Mouse (Mus musculus) thymus, postnatal 25 days (tissue): ENCODE measurements at regions not wholly inside any gene's neighbourhood (a gene's known extent, or its start where the extent isn't known, plus 50 kb on each side); places are given as distances from the start of the nearest gene placed in this dataset.
A peak's percentile ranks its signal among the peaks of the same experiment; 100 is the strongest.

Experiments used
- DNase-seq: peaks from one replicate; pipeline ENCODE4 v3.0.0; 2022

DNA sequence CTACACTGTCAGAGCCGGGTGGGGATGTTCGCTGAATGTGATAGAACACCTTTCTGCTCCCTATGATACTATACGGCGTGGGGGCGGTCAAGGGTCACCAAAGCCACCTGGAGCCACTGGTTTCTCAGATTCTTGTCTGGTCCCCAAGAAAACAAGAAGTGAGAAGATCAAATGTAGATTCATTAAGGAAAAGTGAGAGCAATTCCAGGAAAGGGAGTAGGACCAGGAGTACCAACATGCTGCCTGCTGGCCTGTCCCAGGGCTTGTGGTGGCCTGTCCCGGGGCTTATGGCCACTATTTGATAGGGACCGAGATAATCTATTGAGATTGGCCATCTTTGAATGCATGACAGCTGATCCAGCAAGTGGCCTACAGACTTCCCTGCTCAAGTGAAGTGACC, 58.8 kb upstream of the Fut8 start:
- DNase-seq: no peak

DNA sequence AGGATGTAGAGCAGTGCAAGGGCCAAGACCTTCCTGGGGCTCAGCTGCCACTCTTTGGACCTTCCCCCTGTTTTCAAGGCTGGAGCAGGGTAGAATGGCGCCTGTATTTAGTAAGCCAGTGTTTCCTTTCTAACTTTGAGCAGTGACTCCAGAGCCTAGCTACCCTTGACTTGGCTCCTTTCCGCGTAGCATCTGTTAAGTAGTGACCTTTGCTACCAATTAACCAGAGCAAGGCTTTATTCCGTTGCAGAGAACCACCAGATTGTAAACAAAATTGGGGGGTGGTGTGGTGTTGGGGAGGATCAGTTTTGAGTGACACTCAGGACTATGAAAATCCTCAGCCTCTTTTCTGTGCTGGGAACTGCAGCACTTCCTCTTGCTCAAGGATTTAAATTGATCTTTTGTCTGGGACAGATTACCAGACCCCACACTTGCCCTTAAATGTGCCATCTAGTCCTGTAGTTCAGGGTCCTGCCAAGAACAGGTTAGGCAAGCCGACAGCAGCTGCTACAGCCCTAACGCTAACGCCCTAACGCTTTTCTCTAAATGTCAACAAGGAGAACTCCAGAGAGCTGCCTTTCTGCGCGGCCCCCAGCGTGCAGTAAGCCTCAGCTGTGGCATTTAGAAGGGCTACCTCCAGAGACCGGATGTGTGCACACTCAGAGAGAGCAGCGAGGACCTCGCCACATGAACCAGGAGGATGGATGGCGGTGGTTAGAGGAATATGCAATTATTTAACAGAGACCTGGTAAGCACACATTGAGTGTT, 59.9 kb upstream of the Fut8 start:
- peak; percentile 59 for DNase-seq

DNA sequence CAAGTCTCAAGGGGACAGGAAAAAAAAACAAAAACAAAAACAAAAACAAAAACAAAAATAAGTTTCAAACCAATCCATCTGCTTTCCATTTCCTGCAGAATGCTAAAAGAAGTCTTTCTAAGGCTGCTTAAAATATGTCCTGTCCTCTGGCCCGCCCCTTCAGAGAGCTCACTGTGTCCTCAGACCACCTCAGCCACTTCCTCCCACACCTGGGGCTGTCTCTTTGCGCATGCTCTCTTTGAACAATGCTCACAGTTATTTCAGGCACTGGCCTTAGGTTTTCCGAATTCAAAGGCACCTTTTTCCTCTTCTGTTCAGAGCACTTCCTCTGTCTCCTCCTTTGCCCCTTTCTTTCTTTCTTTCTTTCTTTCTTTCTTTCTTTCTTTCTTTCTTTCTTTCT, 60.6 kb upstream of the Fut8 start:
- peak; percentile 71 for DNase-seq

DNA sequence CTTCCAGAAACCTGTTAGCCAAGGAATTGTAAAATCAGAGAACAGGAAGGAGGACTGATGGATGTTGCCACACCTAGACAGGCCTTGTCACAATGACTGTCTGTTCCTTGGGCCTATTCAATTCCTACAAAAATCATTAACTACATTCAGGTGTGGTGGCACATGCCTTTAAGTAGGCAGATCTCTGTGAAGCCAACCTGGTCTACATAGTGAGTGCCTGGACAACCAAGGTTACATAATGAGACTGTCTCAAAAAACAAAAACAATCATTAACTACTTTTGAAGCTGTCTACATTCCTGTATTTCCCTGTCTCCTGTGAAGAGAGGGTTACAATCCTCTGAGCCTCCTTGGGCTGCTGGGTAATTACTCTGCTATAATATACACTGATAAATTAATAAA, 63.9 kb upstream of the Fut8 start:
- no peak for DNase-seq

DNA sequence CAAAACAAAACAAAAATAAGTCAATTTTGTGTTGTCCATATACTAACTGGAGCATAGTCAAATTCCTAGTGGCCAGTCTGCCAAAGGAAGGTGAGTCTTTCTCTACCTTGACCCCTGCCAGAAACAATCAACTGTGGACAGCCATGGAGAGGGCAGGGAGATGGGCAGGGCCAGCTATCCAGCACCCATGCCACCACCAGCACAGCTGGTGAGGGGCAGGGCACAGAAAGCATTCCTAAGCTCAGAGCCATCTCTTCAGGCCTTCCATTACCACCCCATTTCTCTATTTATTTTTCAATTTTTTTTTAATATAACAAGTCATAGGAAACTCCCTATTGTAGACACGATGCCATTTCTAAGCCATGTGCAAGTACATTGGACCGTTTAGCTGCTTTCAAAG, 65.4 kb upstream of the Fut8 start:
- no peak for DNase-seq

DNA sequence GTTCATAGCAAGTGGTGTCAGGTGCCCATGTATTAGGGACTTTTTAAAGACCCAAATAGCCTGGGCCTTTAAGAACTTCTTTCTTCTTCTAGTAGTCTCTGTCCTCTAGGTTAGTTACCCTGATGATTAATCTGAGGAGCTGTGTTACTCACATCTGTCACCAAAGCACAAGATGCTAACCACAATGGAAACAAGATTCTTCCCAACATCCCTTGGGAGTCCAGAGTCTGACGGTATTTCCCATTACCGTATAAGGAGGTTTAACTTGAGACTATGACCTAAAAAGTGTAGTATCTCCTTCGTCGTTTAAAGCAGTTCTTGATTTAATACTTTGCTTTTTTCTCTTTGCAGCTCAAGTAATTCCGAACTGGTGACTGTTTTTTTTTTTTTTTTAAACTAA, 67.7 kb upstream of the Fut8 start:
- DNase-seq: no peak

DNA sequence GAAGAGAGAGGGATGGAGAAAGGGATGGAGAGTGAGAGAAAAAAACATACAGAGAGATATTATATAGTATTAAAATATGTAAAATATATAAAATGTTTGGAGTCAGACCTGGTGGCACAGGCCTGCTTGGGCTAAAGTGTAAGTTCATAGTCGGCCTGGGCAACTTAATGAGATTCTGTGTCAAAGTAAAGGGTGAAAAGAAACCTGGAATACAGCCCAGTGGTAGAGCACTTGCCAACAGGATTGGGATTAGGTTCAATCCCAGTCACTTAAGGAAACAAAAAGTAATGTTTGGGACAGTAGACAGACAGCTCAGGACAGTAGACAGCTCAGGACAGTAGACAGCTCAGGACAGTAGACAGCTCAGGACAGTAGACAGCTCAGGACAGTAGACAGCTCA, 69.6 kb upstream of the Fut8 start:
- no peak for DNase-seq

DNA sequence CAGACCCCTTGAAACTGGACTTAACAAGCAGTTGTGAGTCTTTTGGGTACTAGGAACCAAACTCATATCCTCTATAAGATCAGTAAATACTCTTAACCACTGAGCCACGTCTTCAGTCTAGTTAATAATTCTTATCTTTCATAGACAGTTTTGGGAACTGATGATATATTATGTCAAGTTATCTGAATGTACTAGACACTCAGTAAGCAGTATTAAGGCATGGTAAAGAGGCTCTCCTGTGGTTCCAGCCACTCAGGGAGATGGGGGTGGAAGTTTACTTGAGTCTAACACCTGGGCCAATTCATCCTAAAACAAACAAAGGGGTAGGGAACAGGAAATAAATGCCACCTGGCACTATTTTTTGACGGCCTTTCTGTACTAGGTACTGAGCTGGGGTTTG, 81.2 kb upstream of the Fut8 start:
- no peak for DNase-seq

DNA sequence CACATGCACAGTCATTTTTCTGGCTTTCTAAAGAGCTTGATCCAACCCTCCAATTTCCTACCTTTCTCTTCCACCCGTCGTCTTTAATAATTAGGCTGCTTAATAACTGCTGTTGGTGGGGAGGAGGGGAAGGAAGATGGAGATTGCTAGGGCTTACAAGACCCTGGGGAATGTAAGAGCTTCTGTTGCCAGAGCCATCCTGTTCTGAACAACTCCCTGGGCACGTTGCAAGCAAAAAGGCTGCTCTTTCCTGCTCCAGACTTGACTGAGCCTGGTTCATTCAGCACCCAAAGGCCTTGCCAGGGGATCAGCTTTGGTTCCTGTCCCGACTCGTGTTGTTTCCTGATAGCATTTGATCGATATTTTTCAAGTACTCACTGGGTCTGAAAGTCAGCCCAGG, 82.3 kb upstream of the Fut8 start:
- DNase-seq: no peak

DNA sequence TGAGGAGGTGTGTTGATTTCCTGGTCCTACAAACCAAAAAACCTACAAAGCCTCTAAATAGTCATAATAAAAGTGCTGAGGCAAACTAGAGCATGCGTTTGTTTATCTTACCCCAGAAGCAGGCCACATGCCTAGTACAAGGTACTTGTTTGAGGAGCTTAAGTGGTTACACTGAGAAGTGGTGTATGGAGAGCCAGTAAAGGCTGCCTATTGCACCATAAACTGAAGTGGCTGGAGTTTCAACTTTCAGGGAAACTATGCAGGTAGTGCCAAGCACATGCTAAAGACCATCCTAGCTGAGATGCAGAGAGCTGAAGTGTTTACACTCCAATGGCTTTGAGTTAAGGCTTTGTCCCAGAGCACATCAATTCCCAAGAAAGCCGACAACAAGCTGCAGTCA, 86.5 kb upstream of the Fut8 start:
- no peak for DNase-seq

DNA sequence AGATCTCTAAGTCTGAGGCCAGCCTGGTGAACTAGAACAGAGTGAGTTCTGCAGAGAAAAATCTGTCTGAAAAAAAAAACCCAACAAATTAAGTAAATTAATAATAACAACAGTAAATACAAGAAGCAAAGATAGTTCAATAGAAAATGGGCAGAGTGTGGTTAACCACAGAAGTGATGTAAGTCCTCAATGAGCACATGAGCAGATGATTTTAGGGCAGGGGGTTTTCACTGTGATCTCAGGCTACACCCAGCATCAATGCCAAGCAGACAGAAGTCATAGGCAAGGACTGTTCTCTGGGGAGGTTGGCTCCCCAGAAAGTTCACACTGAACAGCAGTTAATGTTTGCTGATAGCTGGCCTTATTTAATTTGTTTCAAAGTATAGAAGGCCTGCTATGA, 88.1 kb upstream of the Fut8 start:
- DNase-seq: no peak

DNA sequence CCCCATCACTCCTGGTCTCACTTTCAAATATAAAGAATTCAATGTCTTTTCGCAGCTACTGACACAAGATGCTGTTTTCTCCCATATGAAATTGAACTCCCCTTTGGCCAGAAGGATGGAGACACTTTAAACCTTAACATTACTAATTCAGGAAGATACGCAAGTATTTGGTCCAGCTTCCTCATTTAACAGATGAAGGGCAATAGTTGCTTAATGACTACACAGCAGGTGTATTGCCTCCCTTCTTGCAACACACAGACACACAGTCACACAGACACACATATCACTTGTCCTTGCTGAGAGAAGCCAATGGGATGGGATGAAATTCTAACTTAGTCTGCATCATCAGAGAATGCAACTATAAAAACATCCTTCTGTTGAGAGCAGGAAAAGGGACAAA, 89.8 kb upstream of the Fut8 start:
- DNase-seq: no peak

DNA sequence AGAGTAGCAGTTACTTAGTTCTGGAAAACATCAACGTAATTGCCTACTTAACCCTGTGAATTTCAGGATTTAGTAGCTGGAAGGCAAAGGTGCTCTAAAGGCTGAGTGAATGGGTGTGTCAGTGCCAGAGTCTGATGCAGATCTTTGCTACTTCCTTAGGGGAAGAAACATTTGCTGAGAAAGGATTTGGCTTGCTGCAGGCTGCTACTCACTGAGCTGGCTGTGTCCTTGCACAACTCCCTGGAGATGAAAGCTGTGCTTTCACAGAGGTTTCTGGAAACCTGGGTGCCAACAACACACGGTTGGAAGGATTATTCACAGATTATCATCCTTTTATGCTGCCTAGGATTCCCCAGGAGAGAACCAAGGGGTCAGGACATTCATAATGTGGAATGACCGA, 94.0 kb upstream of the Fut8 start:
- no peak for DNase-seq

DNA sequence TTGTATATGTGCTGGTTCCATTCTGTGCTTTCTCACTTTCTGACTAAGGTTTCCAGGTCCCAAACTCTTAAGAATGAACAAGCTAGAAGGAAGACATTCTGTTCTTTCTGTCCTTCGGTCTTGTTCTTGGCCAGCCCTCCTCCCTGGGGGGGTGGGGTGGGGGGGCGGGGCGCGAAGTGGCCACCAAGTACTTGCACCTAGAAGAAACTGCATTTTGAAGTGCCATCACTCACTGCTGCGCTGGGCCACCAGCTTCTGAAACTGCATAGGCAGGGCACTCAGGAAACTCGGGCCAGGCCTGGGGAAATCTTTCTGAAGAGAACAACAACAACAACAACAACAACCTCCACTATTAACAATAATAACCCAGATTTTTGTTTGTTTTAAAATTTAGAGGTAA, 94.4 kb upstream of the Fut8 start:
- no peak for DNase-seq

DNA sequence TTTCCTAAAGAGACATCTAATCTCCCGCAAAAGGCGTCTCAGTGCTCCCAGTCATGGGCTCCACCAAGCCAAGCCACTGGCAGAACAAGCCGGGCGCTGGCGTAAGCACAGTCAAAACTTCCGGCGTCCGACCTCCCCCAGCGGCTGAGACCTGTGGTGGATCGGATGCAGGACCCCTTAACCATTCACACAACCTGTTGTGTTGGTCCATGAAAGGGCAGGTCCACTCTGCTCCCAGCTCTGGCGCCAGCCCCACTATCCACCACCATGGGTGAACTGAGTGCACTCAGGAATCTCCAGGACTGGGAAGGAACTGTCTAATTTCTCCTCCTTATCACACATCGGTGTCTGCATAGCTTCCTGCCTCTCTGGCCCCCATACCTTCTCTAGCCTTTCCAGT, 94.8 kb upstream of the Fut8 start:
- DNase-seq: no peak

DNA sequence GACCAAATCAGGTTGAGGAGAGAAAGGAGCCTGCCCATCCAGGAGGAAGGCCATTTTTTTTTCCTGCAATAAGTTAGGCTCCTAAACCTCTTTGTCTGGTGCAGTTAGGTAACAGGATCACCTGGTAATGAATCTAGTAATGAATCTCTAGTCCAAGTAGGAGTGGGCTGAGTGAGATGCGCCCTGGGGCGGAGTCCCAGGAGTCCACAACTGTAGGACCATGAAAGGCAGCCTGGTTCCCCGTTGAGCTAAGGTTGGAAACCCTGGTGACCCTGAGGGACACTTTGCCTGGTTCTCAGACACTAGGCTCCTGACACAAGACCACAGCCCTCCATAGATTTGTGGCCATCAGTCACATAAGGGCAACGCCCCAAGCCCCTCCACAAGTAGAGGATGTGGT, 95.7 kb upstream of the Fut8 start:
- DNase-seq: no peak

DNA sequence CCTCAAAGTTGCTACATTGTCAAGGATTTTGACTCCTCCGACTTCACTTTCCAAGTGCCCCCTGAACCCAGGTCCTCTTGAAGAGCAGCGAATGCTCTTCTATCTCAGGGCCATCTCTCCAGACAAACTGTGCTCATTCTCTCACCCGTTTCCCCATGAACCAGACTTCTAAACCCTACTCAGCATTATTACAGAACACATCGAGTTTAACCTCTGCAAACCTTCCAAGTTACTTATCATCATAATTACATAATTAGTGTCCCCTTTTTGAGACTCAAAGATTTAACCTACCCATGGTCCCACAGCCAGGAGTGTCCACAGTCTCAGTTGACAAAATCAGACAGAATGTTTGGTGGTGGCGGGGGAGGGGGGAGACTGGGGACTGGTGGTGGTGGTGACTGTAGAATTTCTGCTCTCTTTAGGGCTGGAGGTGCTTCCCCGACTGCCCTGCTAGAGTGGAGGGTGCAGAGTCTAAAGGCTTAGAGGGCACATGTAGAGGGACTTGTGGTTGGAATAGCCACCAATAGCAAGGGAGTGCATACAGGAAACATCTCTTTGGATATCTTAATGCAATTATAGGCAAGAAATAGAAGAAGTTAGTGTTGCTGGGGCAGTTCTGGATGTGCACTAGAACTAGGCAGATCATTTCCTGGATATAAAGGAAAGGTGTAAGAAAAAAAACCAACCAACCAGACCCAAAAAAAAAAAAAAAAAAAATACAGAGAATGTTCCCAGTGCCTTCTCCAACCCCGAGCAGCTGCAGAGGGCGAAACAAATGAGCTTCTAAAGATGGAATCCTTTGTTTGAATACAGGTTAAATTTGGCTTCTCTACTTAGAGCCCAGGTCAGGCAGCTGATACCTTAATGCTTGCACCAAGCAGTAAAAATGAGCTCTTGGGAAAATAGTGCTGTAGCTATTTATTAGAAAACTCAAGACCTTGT, 96.4 kb upstream of the Fut8 start:
- DNase-seq: no peak

DNA sequence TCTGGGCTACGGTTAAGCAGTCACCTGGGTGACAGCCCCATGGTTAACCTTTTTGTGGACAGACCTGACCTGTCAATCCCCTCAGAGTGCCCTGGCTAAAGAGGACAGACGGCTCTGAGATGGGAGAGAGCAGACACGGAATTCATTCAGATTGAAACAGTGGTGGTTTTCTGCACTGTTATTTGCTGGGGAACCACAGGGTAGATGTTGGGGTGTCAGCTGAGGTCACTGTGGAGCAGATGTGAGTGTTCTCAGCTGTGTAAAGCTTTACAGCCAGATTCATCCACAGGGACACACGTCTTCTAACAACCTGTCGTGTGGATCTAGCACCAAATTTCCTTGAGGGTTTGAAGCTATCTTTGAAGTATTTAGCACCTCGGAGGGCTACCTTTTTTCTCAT, 97.3 kb upstream of the Fut8 start:
- DNase-seq: no peak

DNA sequence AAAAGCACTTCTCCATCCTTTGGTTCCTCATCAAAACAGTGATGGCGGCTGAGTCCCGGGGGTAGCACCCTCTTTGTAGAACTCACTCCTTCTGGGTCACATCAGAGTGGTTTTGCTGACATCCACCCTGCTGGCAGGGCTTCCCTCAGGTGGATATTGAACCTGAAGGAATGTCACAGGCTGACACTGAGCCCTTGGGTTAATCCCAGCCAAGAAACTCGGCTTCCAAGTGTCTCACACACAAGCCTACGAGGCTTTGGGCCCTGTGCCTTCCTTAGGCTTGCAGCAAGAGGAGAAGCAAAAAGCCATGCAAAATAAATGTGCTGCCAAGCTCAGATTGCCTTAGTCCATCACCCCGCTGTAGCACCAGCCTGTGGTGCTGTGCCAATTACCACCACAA, 97.8 kb upstream of the Fut8 start:
- DNase-seq: no peak

DNA sequence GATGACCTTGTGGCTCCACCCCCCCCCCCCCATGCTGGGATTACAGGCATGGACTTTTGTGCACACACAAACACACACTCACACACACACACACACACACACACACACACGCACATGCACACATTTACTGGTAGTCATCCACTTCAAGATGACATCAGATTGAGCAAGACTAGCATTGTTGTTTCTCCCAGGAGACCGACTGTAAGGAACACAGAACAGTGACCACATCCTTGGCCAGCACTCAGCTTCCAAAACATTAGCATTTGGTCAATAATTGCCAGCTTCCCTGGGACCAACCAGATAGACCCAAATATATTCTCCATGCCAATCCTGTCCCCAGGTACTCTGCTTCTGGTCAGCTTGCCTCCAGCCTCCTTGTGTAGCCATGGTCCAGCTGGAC, 98.2 kb upstream of the Fut8 start:
- no peak for DNase-seq

DNA sequence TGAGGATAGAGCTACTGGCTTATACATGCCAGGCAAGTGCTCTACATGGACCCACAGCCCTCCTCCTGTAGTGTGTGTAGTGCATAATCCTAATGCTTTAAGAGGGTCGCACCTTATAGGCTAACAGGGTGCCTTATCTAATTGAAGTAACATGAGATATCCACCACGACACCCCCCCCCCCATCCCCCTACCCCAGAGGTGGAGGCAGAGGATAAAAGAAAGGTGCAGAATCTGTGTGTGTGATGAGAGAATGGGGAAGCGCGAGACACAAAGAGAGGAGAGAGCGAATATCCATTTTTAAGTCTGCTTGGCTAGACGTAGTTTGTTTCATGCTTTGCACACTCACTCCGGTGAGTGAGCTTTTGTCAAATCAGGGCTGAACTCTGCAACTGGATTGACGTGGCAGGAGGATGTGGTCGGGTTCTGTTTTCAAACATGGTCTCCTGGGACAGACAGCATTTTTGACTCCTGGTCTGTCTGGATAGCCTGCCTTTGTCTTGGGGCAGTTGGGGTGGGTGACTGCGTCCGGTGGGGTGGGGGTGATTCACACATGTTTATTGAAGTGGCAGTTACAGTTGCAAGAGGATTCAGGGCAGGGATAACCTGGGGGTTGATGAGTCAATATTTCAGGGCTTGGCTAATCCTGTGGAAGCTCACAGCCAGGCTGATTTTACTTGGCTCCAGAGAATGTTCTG, 99.3 kb upstream of the Fut8 start:
- DNase-seq: no peak

DNA sequence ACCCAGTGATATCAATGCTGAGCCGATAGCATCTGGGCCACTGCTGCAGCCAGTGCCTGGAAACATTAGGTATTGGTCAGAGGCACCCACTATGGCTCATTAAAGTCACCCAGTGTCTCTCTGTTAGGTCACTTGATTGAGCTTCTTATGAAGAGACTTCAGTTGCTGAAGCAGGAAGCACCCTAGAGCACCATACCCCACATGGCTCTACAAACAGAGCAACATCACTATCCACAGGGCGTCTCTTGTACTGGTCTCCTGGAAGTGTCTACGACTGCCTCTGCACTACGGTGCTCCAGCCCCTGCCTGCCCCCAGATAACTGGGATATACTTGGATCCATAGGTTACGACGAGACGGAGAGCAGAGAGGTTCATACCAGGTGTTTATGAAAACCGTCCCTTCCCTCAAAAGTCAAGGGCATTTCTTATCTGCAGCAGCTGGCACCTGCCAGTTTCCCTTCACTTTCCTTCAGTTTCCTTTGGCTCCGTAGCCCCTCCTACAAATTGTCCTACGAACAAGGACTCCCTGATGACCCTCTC, 100.6 kb upstream of the Fut8 start:
- no peak for DNase-seq

DNA sequence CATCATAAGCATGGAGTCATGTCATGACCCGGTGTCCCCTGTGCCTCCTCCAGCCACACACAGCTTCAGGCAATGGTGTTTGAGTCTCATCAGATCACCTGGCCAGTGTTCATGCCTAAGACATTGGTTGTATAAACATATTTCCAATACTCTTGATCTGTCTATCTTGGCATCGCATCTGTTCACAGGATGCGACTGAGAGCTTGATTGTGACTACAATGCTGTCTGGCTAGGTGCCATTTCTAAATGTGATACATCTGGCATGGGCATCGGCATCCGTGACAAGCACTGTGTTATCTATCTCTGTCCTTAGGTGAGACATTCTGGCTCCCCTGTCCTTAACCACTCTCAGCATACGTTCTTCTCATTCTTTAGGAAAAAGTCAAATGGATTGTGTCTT, 102.3 kb upstream of the Fut8 start:
- DNase-seq: no peak

DNA sequence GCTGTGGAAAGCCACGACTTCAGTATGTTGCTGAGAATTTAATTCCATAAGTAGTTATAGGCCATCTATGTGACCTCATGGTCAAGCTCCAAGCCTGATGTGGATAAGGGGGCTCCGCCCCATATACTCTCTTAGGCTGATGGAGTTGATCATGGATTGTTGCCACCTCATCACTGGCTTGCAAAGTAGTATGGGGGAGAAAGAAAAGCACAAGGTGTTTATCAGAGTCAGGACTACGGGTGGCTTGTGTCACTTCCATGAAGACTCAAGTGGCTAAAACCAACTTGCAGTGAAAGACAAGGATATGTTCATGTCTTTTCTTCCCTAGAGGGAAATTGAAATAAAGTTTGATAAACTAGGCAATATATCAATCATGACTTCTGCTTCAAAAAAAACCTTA, 102.9 kb upstream of the Fut8 start:
- DNase-seq: no peak
